ENCODE assay signal across 11 mouse cellular contexts in genomic region chr4:81621391-81622137, GRCm38 (mm10).
DNase-seq lines count a peak whose midpoint lies in the region; ATAC-seq and TF ChIP-seq lines count a peak whose summit lies in the region.
"Had no signal": no experiment of that assay in that cellular context is flagged by ENCODE, and none has a peak within 500 bp of the region (broad histone marks: within the 10 kb centered on the region; RNA-seq: fewer than 3 reads in every experiment).

No protein-coding gene starts in this region.

- no peak for TF ChIP-seq POLR2A in lung, adult 2 months (IDR thresholded peaks at IDR 0.05; ENCODE audit: borderline replicate concordance, extremely low read depth, low read depth, low read length)

- no peak for TF ChIP-seq CTCF in lung, adult 2 months (IDR thresholded peaks at IDR 0.05; ENCODE audit: insufficient read depth, low read length)

- no peak overlapping the region for H3K27ac ChIP-seq in forebrain, embryonic 10.5 days

- H3K36me3 ChIP-seq in forebrain, embryonic 10.5 days (replicated peaks), result no peaks in the 10 kb centered on the region
- H3K36me3 ChIP-seq: G1E had no signal

- intact Hi-C loops in heart, postnatal 10 days (cut with DNase I), result no loop called here

- H3K27me3 ChIP-seq in forebrain, embryonic 10.5 days (ENCODE audit: poor library complexity, severe bottlenecking), result no peaks in the 10 kb centered on the region

- no peak overlapping the region for H3K4me3 ChIP-seq in lung, adult 2 months (replicated peaks; ENCODE audit: extremely low read depth, low read depth, low read length)
- H3K4me3 ChIP-seq in forebrain, embryonic 10.5 days, result no peak overlapping the region

- H3K4me1 ChIP-seq in lung, adult 2 months (ENCODE audit: control insufficient read depth, insufficient read depth, low read length), result no peaks in the 10 kb centered on the region
- H3K4me1 ChIP-seq in forebrain, embryonic 10.5 days, result peaks cover 8% of the 10 kb centered on the region; the same call in 1 of the 2 replicates

- WGBS in lung, adult 2 months, result 71% methylated on average over 8 of the region's 8 CpGs
- 95% methylated on average over 8 of the region's 8 CpGs for WGBS in forebrain, embryonic 10.5 days

- DNase-seq in lung, adult 18-20 months, result peak; percentile 22 to 33
- no peak for DNase-seq in lung, adult 2 months
- DNase-seq in fat pad, adult 2 months (ENCODE audit: extremely low read depth, low read depth, low spot score), result peak; percentile 18
- DNase-seq in heart, postnatal 10 days, result peak; percentile 45 to 49
- DNase-seq in lung, postnatal 14 days, result peak; percentile 34
- no peak for DNase-seq in forebrain, embryonic 10.5 days (ENCODE audit: extremely low spot score, low spot score)
- no peak for DNase-seq in embryo, embryonic 10 days (ENCODE audit: low spot score)
- DNase-seq: midbrain, embryonic 14.5 days had no signal

- no peak for ATAC-seq in erythroid progenitor cell, adult 5-6 weeks (replicated peaks; ENCODE audit: low FRiP score, poor library complexity, severe bottlenecking)
- ATAC-seq: forebrain, embryonic 16.5 days had no signal

- no peaks in the 10 kb centered on the region for H3K9me3 ChIP-seq in forebrain, embryonic 10.5 days

Comparison
In these comparisons a context has a peak if more than half of its experiments do, and no peak if none do; other contexts are left out.
1. DNase-seq: peak in lung, adult 18-20 months (2 of 2), fat pad, adult 2 months (single experiment), heart, postnatal 10 days (2 of 2) and lung, postnatal 14 days (single experiment); none in lung, adult 2 months (single experiment), forebrain, embryonic 10.5 days (single experiment) and embryo, embryonic 10 days (single experiment).